Mouse (Mus musculus): Measurements from ENCODE around the gene Nop9. TPM values are rescaled to one million over a fixed set of nuclear protein-coding genes. Genes with fewer than 3 reads are reported as not detected.

The Nop9 gene
- polyA plus RNA-seq, 1 experiment from 2014 or later = 49.1 TPM

DNA sequence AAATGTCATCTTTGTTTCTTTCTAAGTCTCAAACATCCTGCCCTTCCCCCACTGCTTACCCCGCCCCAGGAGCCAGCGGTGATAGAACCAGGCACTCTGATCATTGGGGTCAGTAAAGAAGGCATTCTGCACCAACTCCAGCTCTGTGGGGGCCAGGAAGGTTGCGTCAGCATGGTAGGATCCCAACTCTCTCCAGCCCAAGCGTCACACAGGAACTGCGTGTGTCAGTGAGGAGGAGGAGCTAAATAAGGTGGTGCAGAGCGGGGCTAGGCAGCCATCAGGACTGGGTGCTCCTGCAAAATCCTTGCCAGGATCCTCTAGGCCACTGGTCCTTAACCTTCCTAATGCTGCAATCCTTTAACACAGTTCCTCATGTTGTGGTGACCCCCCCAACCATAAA lies 25.8 kb upstream of the Nop9 start:
- no peaks in the 10 kb centered on the region for H3K9me3 ChIP-seq
- peaks cover 44% of the 10 kb centered on the region for H3K36me3 ChIP-seq
- WGBS = 83% methylated on average over 6 of the region's 6 CpGs
- no peaks in the 10 kb centered on the region; the same call in 1 of the 2 replicates for H3K27me3 ChIP-seq (ENCODE audit: insufficient read depth, poor library complexity, severe bottlenecking)
- no peak overlapping the region for H3K4me3 ChIP-seq
- H3K27ac ChIP-seq = no peak overlapping the region
- no peak for DNase-seq (ENCODE audit: low spot score)
- H3K4me1 ChIP-seq = peaks cover 16% of the 10 kb centered on the region

- WGBS = 90% methylated on average over 12 of the region's 12 CpGs
- Histone ChIP-seq H3K9me3 (no peaks in the 10 kb centered on the region), H3K36me3 (peaks cover 44% of the 10 kb centered on the region), H3K4me3 (0 out of 2 replicates have a peak overlapping the region, but pooled peaks have one; percentile 88), H3K27me3 (ENCODE audit: insufficient read depth, poor library complexity, severe bottlenecking) (no peaks in the 10 kb centered on the region), H3K4me1 (peaks cover 16% of the 10 kb centered on the region), H3K27ac (no peak overlapping the region)
- no peak for DNase-seq (ENCODE audit: low spot score)
Observed at GRCm38 (mm10) chr14:55720666-55721065, 24.8 kb upstream of the Nop9 start.

GRCm38 (mm10) chr14:55721076-55721475 lies 24.4 kb upstream of the Nop9 start:
- Histone ChIP-seq H3K27ac (peak overlapping the region; percentile 95; the same call in 1 of the 2 replicates), H3K36me3 (peaks cover 42% of the 10 kb centered on the region), H3K4me3 (peak overlapping the region; percentile 88), H3K4me1 (peaks cover 16% of the 10 kb centered on the region), H3K9me3 (no peaks in the 10 kb centered on the region), H3K27me3 (ENCODE audit: insufficient read depth, poor library complexity, severe bottlenecking) (no peaks in the 10 kb centered on the region)
- DNase-seq (ENCODE audit: low spot score) = no peak
- 83% methylated on average over 6 of the region's 6 CpGs for WGBS

- Histone ChIP-seq H3K4me1 (peaks cover 16% of the 10 kb centered on the region), H3K36me3 (peaks cover 36% of the 10 kb centered on the region), H3K9me3 (no peaks in the 10 kb centered on the region), H3K27me3 (ENCODE audit: insufficient read depth, poor library complexity, severe bottlenecking) (no peaks in the 10 kb centered on the region), H3K27ac (peak within 1 kb of the TSS; percentile 95), H3K4me3 (peak within 1 kb of the TSS; percentile 88)
- under 1% methylated on average over 50 of the region's 50 CpGs for WGBS
- peak; percentile 97 for DNase-seq (ENCODE audit: low spot score)
Observed at GRCm38 (mm10) chr14:55721700-55722437, 23.6 kb upstream of the Nop9 start, which contains the start of gene Rabggta. Gene Rabggta, minus strand, starts transcription at chr14:55722263.

- H3K4me1 ChIP-seq = peaks cover 16% of the 10 kb centered on the region
- no peak for DNase-seq (ENCODE audit: low spot score)
- peak overlapping the region; percentile 88 for H3K4me3 ChIP-seq
- H3K27ac ChIP-seq = peak overlapping the region; percentile 95
- WGBS = 49% methylated on average over 8 of the region's 8 CpGs
- peaks cover 30% of the 10 kb centered on the region for H3K36me3 ChIP-seq
- no peaks in the 10 kb centered on the region for H3K9me3 ChIP-seq
- H3K27me3 ChIP-seq (ENCODE audit: insufficient read depth, poor library complexity, severe bottlenecking) = no peaks in the 10 kb centered on the region
Observed at GRCm38 (mm10) chr14:55722438-55722945, 23.0 kb upstream of the Nop9 start.

DNA sequence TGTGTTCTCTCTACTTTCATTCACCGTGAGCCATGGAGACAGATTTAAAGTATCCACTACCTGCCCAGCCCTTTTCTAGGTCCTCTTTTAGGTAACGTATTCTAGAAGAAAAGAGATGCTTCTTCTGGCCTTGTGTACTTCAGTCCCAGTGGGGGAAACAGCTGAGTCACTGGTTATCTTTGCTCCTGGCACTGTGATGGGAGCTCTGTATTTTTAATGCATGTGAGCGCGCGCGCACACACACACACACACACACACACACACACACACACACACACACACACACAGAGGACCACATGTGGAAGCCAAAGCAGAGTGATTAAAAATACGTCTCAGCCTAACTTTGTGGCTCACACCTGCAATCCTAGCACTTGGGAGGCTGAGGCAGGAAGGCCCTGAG lies 22.1 kb upstream of the Nop9 start:
- no peak overlapping the region for H3K27ac ChIP-seq
- H3K36me3 ChIP-seq = peaks cover 22% of the 10 kb centered on the region
- WGBS = 90% methylated on average over 7 of the region's 7 CpGs
- no peaks in the 10 kb centered on the region for H3K9me3 ChIP-seq
- no peak for DNase-seq (ENCODE audit: low spot score)
- peaks cover 16% of the 10 kb centered on the region for H3K4me1 ChIP-seq
- 0 out of 2 replicates have a peak, but pooled peaks cover 4% of the 10 kb centered on the region for H3K27me3 ChIP-seq (ENCODE audit: insufficient read depth, poor library complexity, severe bottlenecking)
- no peak overlapping the region for H3K4me3 ChIP-seq

DNA sequence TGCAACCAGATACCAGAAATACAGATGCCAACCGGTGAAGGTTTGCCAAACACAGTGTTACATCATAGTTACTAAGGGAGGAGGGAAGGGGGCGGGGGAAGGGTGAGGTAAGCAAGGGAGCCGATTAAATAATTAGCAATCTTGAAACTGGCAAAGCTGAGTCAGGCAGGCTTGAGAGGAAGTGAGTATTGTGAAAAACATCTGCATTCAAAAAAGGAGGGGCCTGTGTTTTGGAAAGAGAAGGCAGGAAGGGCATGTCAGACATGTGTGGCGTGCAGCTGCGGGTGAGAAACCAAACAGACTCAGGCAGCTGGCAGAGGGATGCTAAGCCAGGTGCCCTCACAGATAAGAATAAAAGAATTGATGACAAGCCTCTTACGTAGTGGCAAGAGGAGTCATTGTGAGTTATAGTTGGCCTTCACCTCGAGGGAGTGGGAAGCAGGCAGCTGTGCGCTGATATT lies 21.1 kb upstream of the Nop9 start:
- WGBS = 50% methylated on average over 8 of the region's 8 CpGs
- Histone ChIP-seq H3K4me3 (no peak overlapping the region), H3K27ac (no peak overlapping the region), H3K36me3 (peaks cover 12% of the 10 kb centered on the region; the same call in 1 of the 2 replicates), H3K4me1 (peaks cover 16% of the 10 kb centered on the region), H3K27me3 (ENCODE audit: insufficient read depth, poor library complexity, severe bottlenecking) (0 out of 2 replicates have a peak, but pooled peaks cover 5% of the 10 kb centered on the region), H3K9me3 (no peaks in the 10 kb centered on the region)
- DNase-seq (ENCODE audit: low spot score) = no peak

GRCm38 (mm10) chr14:55726261-55726660 lies 19.2 kb upstream of the Nop9 start:
- DNase-seq (ENCODE audit: low spot score) = no peak
- 0 out of 2 replicates have a peak, but pooled peaks cover 17% of the 10 kb centered on the region for H3K27me3 ChIP-seq (ENCODE audit: insufficient read depth, poor library complexity, severe bottlenecking)
- H3K36me3 ChIP-seq = no peaks in the 10 kb centered on the region
- no peaks in the 10 kb centered on the region for H3K9me3 ChIP-seq
- no peak overlapping the region for H3K27ac ChIP-seq
- H3K4me3 ChIP-seq = no peak overlapping the region
- peaks cover 9% of the 10 kb centered on the region for H3K4me1 ChIP-seq

GRCm38 (mm10) chr14:55727889-55728685 lies 17.4 kb upstream of the Nop9 start:
- no peaks in the 10 kb centered on the region for H3K9me3 ChIP-seq
- 69% methylated on average over 8 of the region's 8 CpGs for WGBS
- no peaks in the 10 kb centered on the region for H3K4me1 ChIP-seq
- 0 out of 2 replicates have a peak, but pooled peaks cover 17% of the 10 kb centered on the region for H3K27me3 ChIP-seq (ENCODE audit: insufficient read depth, poor library complexity, severe bottlenecking)
- no peaks in the 10 kb centered on the region for H3K36me3 ChIP-seq
- no peak overlapping the region for H3K4me3 ChIP-seq
- DNase-seq (ENCODE audit: low spot score) = peak; percentile 66
- no peak overlapping the region for H3K27ac ChIP-seq

DNA sequence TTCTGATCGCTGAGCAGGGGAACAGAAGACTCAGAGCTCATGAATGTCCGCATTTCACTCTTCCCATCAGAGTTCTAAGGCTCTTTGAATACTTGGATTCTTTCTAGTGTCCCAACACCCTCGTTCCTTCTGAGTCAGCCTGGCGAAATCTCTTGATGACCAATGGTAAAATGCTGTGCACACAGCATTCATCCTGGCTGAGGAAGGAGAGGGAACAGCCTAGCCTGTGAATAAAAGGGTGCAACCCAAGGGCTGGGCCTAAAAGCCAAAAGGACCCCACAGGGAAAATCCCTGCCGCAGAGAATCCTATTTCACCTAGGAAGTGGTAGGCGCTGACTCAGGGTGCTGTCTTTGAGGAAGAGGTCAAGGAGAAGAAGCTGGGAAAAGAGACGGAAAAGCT lies 15.4 kb upstream of the Nop9 start:
- Histone ChIP-seq H3K27ac (no peak overlapping the region), H3K4me1 (no peaks in the 10 kb centered on the region), H3K4me3 (no peak overlapping the region), H3K9me3 (no peaks in the 10 kb centered on the region), H3K27me3 (ENCODE audit: insufficient read depth, poor library complexity, severe bottlenecking) (0 out of 2 replicates have a peak, but pooled peaks cover 17% of the 10 kb centered on the region), H3K36me3 (no peaks in the 10 kb centered on the region)
- DNase-seq (ENCODE audit: low spot score) = no peak
- 76% methylated on average over 7 of the region's 7 CpGs for WGBS

- Histone ChIP-seq H3K9me3 (no peaks in the 10 kb centered on the region), H3K4me3 (no peak overlapping the region), H3K27ac (no peak overlapping the region), H3K4me1 (no peaks in the 10 kb centered on the region), H3K36me3 (no peaks in the 10 kb centered on the region), H3K27me3 (ENCODE audit: insufficient read depth, poor library complexity, severe bottlenecking) (0 out of 2 replicates have a peak, but pooled peaks cover 17% of the 10 kb centered on the region)
- no peak for DNase-seq (ENCODE audit: low spot score)
- WGBS = 79% methylated on average over 7 of the region's 7 CpGs
Observed at GRCm38 (mm10) chr14:55730531-55731032, 14.9 kb upstream of the Nop9 start.

DNA sequence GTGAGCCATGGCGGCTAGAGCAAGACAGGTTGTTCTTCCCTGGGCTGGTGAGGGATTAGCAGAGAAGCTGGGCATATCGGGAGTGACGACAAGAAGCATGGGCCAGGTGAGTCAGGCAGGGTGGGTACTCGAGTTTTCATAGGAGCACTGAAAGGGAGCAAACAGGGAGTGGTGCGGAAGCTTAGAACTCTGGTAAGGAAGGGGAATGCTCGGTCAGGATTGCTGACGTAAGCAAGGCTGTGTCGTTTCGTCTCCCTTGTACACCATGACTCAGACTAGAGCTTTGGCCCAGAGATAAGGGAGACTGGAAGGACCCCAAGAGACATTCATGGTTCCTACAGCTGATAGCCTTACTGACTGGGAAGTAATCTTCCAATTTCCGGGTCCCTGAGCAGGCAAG lies 11.6 kb upstream of the Nop9 start:
- 0 out of 2 replicates have a peak overlapping the region, but pooled peaks have one; percentile 2 for H3K4me3 ChIP-seq
- H3K27me3 ChIP-seq (ENCODE audit: insufficient read depth, poor library complexity, severe bottlenecking) = 0 out of 2 replicates have a peak, but pooled peaks cover 12% of the 10 kb centered on the region
- H3K27ac ChIP-seq = no peak overlapping the region
- H3K4me1 ChIP-seq = no peaks in the 10 kb centered on the region
- 57% methylated on average over 10 of the region's 10 CpGs for WGBS
- DNase-seq (ENCODE audit: low spot score) = peak; percentile 68
- no peaks in the 10 kb centered on the region for H3K9me3 ChIP-seq
- peaks cover 8% of the 10 kb centered on the region; the same call in 1 of the 2 replicates for H3K36me3 ChIP-seq

All from heart, embryonic 10.5 days (tissue).